Mouse (Mus musculus): ENCODE results near the gene Spi1.

GRCm38 (mm10) chr2:91113852-91114251 is 31.7 kb downstream of the Spi1 start:
- TF ChIP-seq CTCF (IDR thresholded peaks at IDR 0.05; ENCODE audit: control insufficient read depth, insufficient read depth, low read length) (no peak), POLR2A (IDR thresholded peaks at IDR 0.05; ENCODE audit: borderline replicate concordance, control insufficient read depth, low read depth, low read length) (no peak)

Data from bone marrow, adult 2 months (tissue).